Mouse (Mus musculus) cerebellum, adult 2 months (tissue): ENCODE measurements around the gene Nmnat2.

Source experiments
- CTCF ChIP-seq: fragments of 200-500 bp; IDR thresholded peaks from 2 replicates; pipeline ENCODE4 v1.5.1; 2011; ENCODE audit warnings: low read depth, mild to moderate bottlenecking, control low read depth, low read length, moderate library complexity, borderline replicate concordance; ENCODE audit not compliant: insufficient read depth
- POLR2A ChIP-seq: fragments of 200-500 bp; IDR thresholded peaks from 2 replicates; pipeline ENCODE4 v1.6.1; 2011; ENCODE audit warnings: low read length, control low read depth, borderline replicate concordance; ENCODE audit not compliant: insufficient read depth

DNA sequence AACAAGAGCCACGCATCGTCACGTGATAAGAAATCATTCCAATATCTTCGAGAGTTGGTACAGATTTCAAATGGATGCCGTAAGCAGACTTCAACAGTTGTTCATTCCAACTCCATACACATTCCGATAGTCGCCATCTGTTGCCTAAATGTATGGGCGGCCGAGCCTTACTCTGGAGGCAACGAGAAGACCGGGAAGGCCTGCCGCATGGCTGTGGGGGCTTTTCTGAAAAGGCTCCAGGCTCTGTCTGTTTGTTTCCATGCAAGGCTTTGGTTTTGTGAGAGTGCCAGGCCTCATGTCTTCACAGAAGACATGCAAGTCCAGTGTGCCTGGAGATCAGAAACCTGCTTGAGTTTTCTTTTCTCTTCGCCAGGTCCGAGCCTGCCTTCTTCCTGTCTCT, 28.6 kb downstream of the Nmnat2 start:
- TF ChIP-seq POLR2A (no peak), CTCF (no peak)
